Mouse (Mus musculus) B cell, adult 62 days (primary cell): ENCODE data around the gene Helz. TPM values are rescaled to one million over a fixed set of nuclear protein-coding genes. Genes with fewer than 3 reads are reported as not detected.

Experiments used
- total RNA-seq: library from RNA; stranded (reverse); gene quantifications from 4 replicates; pipeline ENCODE4 v1.2.4, GENCODE M21; 2023

Helz gene
- 65.2 to 68.9 TPM (median 67.2 TPM) in 4 replicates for total RNA-seq

GRCm38 (mm10) chr11:107547351-107548203 lies at the start of gene Helz:
Gene Helz (plus strand): TSS chr11:107547930.

DNA sequence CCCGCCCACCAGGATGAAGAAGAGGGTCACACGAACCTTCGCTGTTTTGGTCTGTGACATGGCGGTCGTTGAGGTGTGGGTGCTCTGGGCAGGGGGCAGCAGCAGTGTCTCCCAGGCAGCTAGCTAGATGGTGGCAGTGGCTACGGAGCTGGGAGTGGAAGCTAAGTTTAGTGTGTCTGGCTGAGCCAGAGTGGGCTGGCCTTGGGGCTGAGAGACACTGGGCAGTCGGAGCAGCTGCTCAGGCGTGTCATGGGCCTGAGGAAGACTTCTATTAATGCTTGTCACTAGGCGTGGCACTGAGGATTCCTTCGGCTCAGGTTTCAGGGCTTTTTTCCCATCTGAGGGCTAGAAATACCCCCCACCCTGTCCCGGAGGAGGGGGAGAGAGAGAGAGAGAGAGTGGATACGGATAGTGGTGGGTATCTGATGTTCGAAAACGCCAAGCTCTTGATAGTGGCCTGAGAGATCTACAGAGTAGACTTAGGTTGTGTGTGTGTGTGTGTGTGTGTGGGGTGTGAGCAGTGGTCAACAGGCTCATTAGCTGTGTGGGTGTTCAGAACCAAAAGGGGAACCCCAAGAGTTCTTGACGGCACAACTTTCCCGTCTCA lies 168.7 kb downstream of the Helz start, which contains the start of gene Cacng1:
Cacng1 (minus strand) TSS at position 191 of the 607 bp plus-strand sequence.

Other genes starting within 250 kb of the Helz start
- gene Pitpnc1, start 77.2 kb upstream of the Helz start, total RNA-seq, result 24.4 to 33.5 TPM (median 26.7 TPM) in 4 replicates
- gene Psmd12, start 68.4 kb upstream of the Helz start, total RNA-seq, result 35.6 to 42.8 TPM (median 39.8 TPM) in 4 replicates
- gene Cacng1, start 168.6 kb downstream of the Helz start, total RNA-seq, result not detected in 4 replicates
- not detected in 4 replicates for gene Cacng4, start 246.6 kb downstream of the Helz start, total RNA-seq